Mouse (Mus musculus) thymus, adult 2 months (tissue): Measurements from ENCODE around the gene Inka2.

Experiments used
- CTCF ChIP-seq: fragments of 200-500 bp; IDR thresholded peaks from 2 replicates; pipeline ENCODE4 v1.5.1; 2012; ENCODE audit warnings: mild to moderate bottlenecking, control low read depth, low read length, moderate library complexity, borderline replicate concordance; ENCODE audit not compliant: control insufficient read depth, poor library complexity, insufficient read depth; ENCODE audit errors: extremely low read depth
- POLR2A ChIP-seq: fragments of 200-500 bp; IDR thresholded peaks from 2 replicates; pipeline ENCODE4 v1.6.1; 2012; ENCODE audit warnings: mild to moderate bottlenecking, low read length, control low read depth, moderate library complexity; ENCODE audit not compliant: control insufficient read depth, poor library complexity, insufficient read depth; ENCODE audit errors: extremely low read depth

GRCm38 (mm10) chr3:105710246-105710645 lies 5.8 kb downstream of the Inka2 start:
- no peak for TF ChIP-seq CTCF
- no peak for TF ChIP-seq POLR2A
